Mouse (Mus musculus) forebrain, embryonic 12.5 days (tissue): ENCODE measurements at regions not wholly inside any gene's neighbourhood (a gene's known extent, or its start where the extent isn't known, plus 50 kb on each side); places are given as distances from the start of the nearest gene placed in this dataset.

Experiments used
- ATAC-seq: fragments of 200-750 bp; cut with Nextera tagmentation; 2 replicates; pipeline ENCODE4 v1.8.0; 2017; ENCODE audit warnings: moderate TSS enrichment; ENCODE audit not compliant: low FRiP score
- H3K27ac ChIP-seq: fragments of 300-500 bp; sonication (generic); 2 replicates; pipeline ENCODE4 v1.5.1; 2016; ENCODE audit warnings: mild to moderate bottlenecking
- H3K27me3 ChIP-seq: fragments of 300-500 bp; sonication (generic); 2 replicates; pipeline ENCODE4 v1.6.1; 2016; ENCODE audit warnings: mild to moderate bottlenecking
- H3K36me3 ChIP-seq: fragments of 300-500 bp; sonication (generic); replicated peaks from 2 replicates; pipeline ENCODE4 v1.6.1; 2016; ENCODE audit warnings: mild to moderate bottlenecking
- H3K4me1 ChIP-seq: fragments of 300-500 bp; sonication (generic); 2 replicates; pipeline ENCODE4 v1.6.1; 2016
- H3K4me2 ChIP-seq: fragments of 300-500 bp; sonication (generic); 2 replicates; pipeline ENCODE4 v1.6.1; 2016; ENCODE audit warnings: mild to moderate bottlenecking, moderate library complexity
- H3K4me3 ChIP-seq: fragments of 300-500 bp; sonication (generic); replicated peaks from 2 replicates; pipeline ENCODE4 v1.5.1; 2016; ENCODE audit warnings: mild to moderate bottlenecking
- H3K9ac ChIP-seq: fragments of 300-500 bp; sonication (generic); 2 replicates; pipeline ENCODE4 v1.6.1; 2016; ENCODE audit warnings: mild to moderate bottlenecking
- H3K9me3 ChIP-seq: fragments of 300-500 bp; sonication (generic); 2 replicates; pipeline ENCODE4 v1.6.1; 2016
- WGBS: fragments of 180-500 bp; shearing (Covaris S2); methylation state at CpG from one replicate; pipeline ENCODE4 v1.1.7; 2016; 5-methylcytosine and 5-hydroxymethylcytosine counted together

GRCm38 (mm10) chr4:62872562-62872961 is 92.8 kb upstream of the Zfp618 start:
- H3K27me3 ChIP-seq, result 0 out of 2 replicates have a peak, but pooled peaks cover 13% of the 10 kb centered on the region
- H3K9ac ChIP-seq, result no peak overlapping the region
- 71% methylated on average over 10 of the region's 10 CpGs for WGBS
- H3K4me3 ChIP-seq, result no peak overlapping the region
- no peak overlapping the region for H3K4me2 ChIP-seq
- H3K36me3 ChIP-seq, result no peaks in the 10 kb centered on the region
- ATAC-seq, result peak; percentile 57; the same call in 1 of the 2 replicates
- H3K4me1 ChIP-seq, result peaks cover 10% of the 10 kb centered on the region; the same call in 1 of the 2 replicates
- H3K27ac ChIP-seq, result no peak overlapping the region
- no peaks in the 10 kb centered on the region for H3K9me3 ChIP-seq

GRCm38 (mm10) chr4:62873986-62874385 is 91.4 kb upstream of the Zfp618 start:
- ATAC-seq, result no peak

GRCm38 (mm10) chr4:62878063-62878462 is 87.3 kb upstream of the Zfp618 start:
- H3K27ac ChIP-seq, result no peak overlapping the region
- 87% methylated on average over 7 of the region's 7 CpGs for WGBS
- H3K4me1 ChIP-seq, result peaks cover 5% of the 10 kb centered on the region; the same call in 1 of the 2 replicates
- H3K4me3 ChIP-seq, result no peak overlapping the region
- no peak overlapping the region for H3K9ac ChIP-seq
- no peak overlapping the region for H3K4me2 ChIP-seq
- ATAC-seq, result no peak
- no peaks in the 10 kb centered on the region for H3K9me3 ChIP-seq
- H3K36me3 ChIP-seq, result no peaks in the 10 kb centered on the region
- H3K27me3 ChIP-seq, result peaks cover 8% of the 10 kb centered on the region; the same call in 1 of the 2 replicates

More at GRCm38 (mm10) chr4:62873986-62874385, 91.4 kb upstream of the Zfp618 start:
- Histone ChIP-seq H3K4me2 (no peak overlapping the region), H3K27me3 (peaks cover 13% of the 10 kb centered on the region; the same call in 1 of the 2 replicates), H3K36me3 (no peaks in the 10 kb centered on the region), H3K9ac (no peak overlapping the region), H3K27ac (no peak overlapping the region), H3K4me3 (no peak overlapping the region), H3K9me3 (no peaks in the 10 kb centered on the region), H3K4me1 (peaks cover 10% of the 10 kb centered on the region; the same call in 1 of the 2 replicates)
- 40% methylated on average over 12 of the region's 12 CpGs for WGBS

- Histone ChIP-seq H3K27me3 (peaks cover under 1% of the 10 kb centered on the region; the same call in 1 of the 2 replicates), H3K4me3 (no peak overlapping the region), H3K9me3 (no peaks in the 10 kb centered on the region), H3K4me2 (no peak overlapping the region), H3K36me3 (no peaks in the 10 kb centered on the region), H3K4me1 (no peaks in the 10 kb centered on the region), H3K9ac (no peak overlapping the region), H3K27ac (no peak overlapping the region)
- ATAC-seq, result no peak
- 90% methylated on average over 3 of the region's 3 CpGs for WGBS
Observed at GRCm38 (mm10) chr4:62878927-62879326, 86.4 kb upstream of the Zfp618 start.

- no peak for ATAC-seq
- WGBS, result 82% methylated on average over 11 of the region's 11 CpGs
Observed at GRCm38 (mm10) chr4:62881824-62882223, 83.5 kb upstream of the Zfp618 start.

GRCm38 (mm10) chr4:62882276-62882675 is 83.1 kb upstream of the Zfp618 start:
- 65% methylated on average over 8 of the region's 8 CpGs for WGBS
- Histone ChIP-seq H3K27ac (no peak overlapping the region), H3K9me3 (no peaks in the 10 kb centered on the region), H3K9ac (no peak overlapping the region), H3K4me2 (no peak overlapping the region), H3K36me3 (no peaks in the 10 kb centered on the region), H3K4me1 (no peaks in the 10 kb centered on the region), H3K27me3 (no peaks in the 10 kb centered on the region; the same call in 1 of the 2 replicates), H3K4me3 (no peak overlapping the region)
- no peak for ATAC-seq

More at GRCm38 (mm10) chr4:62881824-62882223, 83.5 kb upstream of the Zfp618 start:
- H3K4me2 ChIP-seq, result no peak overlapping the region
- no peak overlapping the region for H3K27ac ChIP-seq
- H3K9ac ChIP-seq, result no peak overlapping the region
- no peaks in the 10 kb centered on the region; the same call in 1 of the 2 replicates for H3K27me3 ChIP-seq
- no peak overlapping the region for H3K4me3 ChIP-seq
- H3K4me1 ChIP-seq, result no peaks in the 10 kb centered on the region
- H3K36me3 ChIP-seq, result no peaks in the 10 kb centered on the region
- no peaks in the 10 kb centered on the region for H3K9me3 ChIP-seq

GRCm38 (mm10) chr4:62888736-62889135 is 76.6 kb upstream of the Zfp618 start:
- H3K27ac ChIP-seq, result no peak overlapping the region
- no peaks in the 10 kb centered on the region for H3K36me3 ChIP-seq
- no peaks in the 10 kb centered on the region for H3K9me3 ChIP-seq
- no peak overlapping the region for H3K9ac ChIP-seq
- H3K4me2 ChIP-seq, result no peak overlapping the region
- H3K27me3 ChIP-seq, result 0 out of 2 replicates have a peak, but pooled peaks cover 3% of the 10 kb centered on the region
- WGBS, result 87% methylated on average over 7 of the region's 7 CpGs
- H3K4me1 ChIP-seq, result peaks cover 6% of the 10 kb centered on the region
- H3K4me3 ChIP-seq, result no peak overlapping the region
- ATAC-seq, result no peak

GRCm38 (mm10) chr4:62889708-62890107 is 75.7 kb upstream of the Zfp618 start:
- no peak for ATAC-seq
- peaks cover 6% of the 10 kb centered on the region for H3K4me1 ChIP-seq

GRCm38 (mm10) chr4:62890588-62891580 is 74.5 kb upstream of the Zfp618 start:
- ATAC-seq, result no peak
- peaks cover 6% of the 10 kb centered on the region for H3K4me1 ChIP-seq
- no peak overlapping the region; the same call in 1 of the 2 replicates for H3K4me2 ChIP-seq
- H3K27ac ChIP-seq, result no peak overlapping the region
- no peak overlapping the region for H3K9ac ChIP-seq
- WGBS, result 51% methylated on average over 21 of the region's 21 CpGs
- no peak overlapping the region for H3K4me3 ChIP-seq
- H3K9me3 ChIP-seq, result no peaks in the 10 kb centered on the region
- 0 out of 2 replicates have a peak, but pooled peaks cover 3% of the 10 kb centered on the region for H3K27me3 ChIP-seq
- no peaks in the 10 kb centered on the region for H3K36me3 ChIP-seq

More at GRCm38 (mm10) chr4:62889708-62890107, 75.7 kb upstream of the Zfp618 start:
- no peak overlapping the region for H3K4me2 ChIP-seq
- H3K36me3 ChIP-seq, result no peaks in the 10 kb centered on the region
- no peaks in the 10 kb centered on the region for H3K9me3 ChIP-seq
- H3K27ac ChIP-seq, result no peak overlapping the region
- H3K9ac ChIP-seq, result no peak overlapping the region
- no peak overlapping the region for H3K4me3 ChIP-seq
- WGBS, result 49% methylated on average over 4 of the region's 4 CpGs
- 0 out of 2 replicates have a peak, but pooled peaks cover 3% of the 10 kb centered on the region for H3K27me3 ChIP-seq

GRCm38 (mm10) chr4:62912891-62913290 is 52.5 kb upstream of the Zfp618 start:
- no peaks in the 10 kb centered on the region for H3K4me1 ChIP-seq
- H3K27me3 ChIP-seq, result no peaks in the 10 kb centered on the region
- no peaks in the 10 kb centered on the region for H3K36me3 ChIP-seq
- H3K4me3 ChIP-seq, result no peak overlapping the region
- no peak overlapping the region for H3K9ac ChIP-seq
- H3K27ac ChIP-seq, result no peak overlapping the region
- no peak for ATAC-seq
- no peak overlapping the region for H3K4me2 ChIP-seq
- WGBS, result 78% methylated on average over 4 of the region's 4 CpGs
- no peaks in the 10 kb centered on the region for H3K9me3 ChIP-seq
